Mouse (Mus musculus) limb, embryonic 15.5 days (tissue): Measurements from ENCODE around the gene Usp2. TPM values are rescaled to one million over a fixed set of nuclear protein-coding genes. Genes with fewer than 3 reads are reported as not detected.

ENCODE experiments used
- ATAC-seq: fragments of 200-750 bp; cut with Nextera tagmentation; 2 replicates; pipeline ENCODE4 v1.8.0; 2017; ENCODE audit warnings: low read depth, moderate TSS enrichment; ENCODE audit not compliant: insufficient number of reproducible peaks, low FRiP score, low TSS enrichment
- H3K27ac ChIP-seq: fragments of 300-500 bp; sonication (generic); 2 replicates; pipeline ENCODE4 v1.5.1; 2015; ENCODE audit warnings: moderate library complexity, mild to moderate bottlenecking, inconsistent platforms
- H3K27me3 ChIP-seq: fragments of 300-500 bp; sonication (generic); 2 replicates; pipeline ENCODE4 v1.6.1; 2015; ENCODE audit warnings: inconsistent platforms
- H3K36me3 ChIP-seq: fragments of 300-500 bp; sonication (generic); 2 replicates; pipeline ENCODE4 v1.6.1; 2015; ENCODE audit warnings: inconsistent platforms
- H3K4me1 ChIP-seq: fragments of 300-500 bp; sonication (generic); 2 replicates; pipeline ENCODE4 v1.6.1; 2015; ENCODE audit warnings: inconsistent platforms
- H3K4me2 ChIP-seq: fragments of 300-500 bp; sonication (generic); 2 replicates; pipeline ENCODE4 v1.6.1; 2015; ENCODE audit warnings: mild to moderate bottlenecking, inconsistent platforms
- H3K4me3 ChIP-seq: fragments of 300-500 bp; sonication (generic); 2 replicates; pipeline ENCODE4 v1.5.1; 2015; ENCODE audit warnings: mild to moderate bottlenecking, inconsistent platforms
- H3K9ac ChIP-seq: fragments of 300-500 bp; sonication (generic); 2 replicates; pipeline ENCODE4 v1.6.1; 2015; ENCODE audit warnings: inconsistent platforms
- H3K9me3 ChIP-seq: fragments of 300-500 bp; sonication (generic); 2 replicates; pipeline ENCODE4 v1.6.1; 2016; ENCODE audit warnings: inconsistent platforms
- whole genome bisulfite sequencing: fragments of 180-500 bp; shearing (Covaris S2); methylation state at CpG from one replicate; pipeline ENCODE4 v1.1.7; 2015; 5-methylcytosine and 5-hydroxymethylcytosine counted together
- polyA plus RNA-seq: library from polyadenylated mRNA; unstranded; fragments of >200 nt; fragmentation: Nextera tagmentation; extraction: Ambion mirVana; gene quantifications from 2 replicates; pipeline ENCODE4 v1.2.1, GENCODE M21; 2015

Usp2 gene
- polyA plus RNA-seq, 1 experiment from 2014 or later, result 22.5 TPM

GRCm38 (mm10) chr9:44041511-44042395 is 25.1 kb upstream of the Usp2 start:
- no peak for ATAC-seq
- Histone ChIP-seq H3K27ac (no peak overlapping the region), H3K4me3 (no peak overlapping the region), H3K27me3 (peaks cover 43% of the 10 kb centered on the region), H3K36me3 (no peaks in the 10 kb centered on the region), H3K9ac (no peak overlapping the region), H3K4me1 (peaks cover 19% of the 10 kb centered on the region), H3K4me2 (no peak overlapping the region), H3K9me3 (no peaks in the 10 kb centered on the region)
- 77% methylated on average over 7 of the region's 7 CpGs for WGBS

GRCm38 (mm10) chr9:44042396-44042680 is 24.5 kb upstream of the Usp2 start:
- Histone ChIP-seq H3K4me1 (peaks cover 25% of the 10 kb centered on the region), H3K4me2 (no peak overlapping the region), H3K27me3 (peaks cover 46% of the 10 kb centered on the region), H3K9me3 (no peaks in the 10 kb centered on the region), H3K4me3 (no peak overlapping the region), H3K36me3 (no peaks in the 10 kb centered on the region), H3K9ac (no peak overlapping the region), H3K27ac (no peak overlapping the region)
- WGBS, result 83% methylated on average over 1 of the region's 1 CpGs
- no peak for ATAC-seq

- H3K27me3 ChIP-seq, result peaks cover 46% of the 10 kb centered on the region
- no peak; the same call in 1 of the 2 replicates for ATAC-seq
Measured at GRCm38 (mm10) chr9:44042836-44043707, 23.7 kb upstream of the Usp2 start, which contains the start of gene Thy1. Gene Thy1 (plus strand): TSS chr9:44043384.

GRCm38 (mm10) chr9:44043708-44044425 is 23.0 kb upstream of the Usp2 start:
- Histone ChIP-seq H3K9me3 (no peaks in the 10 kb centered on the region), H3K4me3 (peak overlapping the region; percentile 46), H3K36me3 (no peaks in the 10 kb centered on the region), H3K4me2 (peak overlapping the region; percentile 61), H3K4me1 (peaks cover 26% of the 10 kb centered on the region), H3K27ac (no peak overlapping the region), H3K9ac (0 out of 2 replicates have a peak overlapping the region, but pooled peaks have one; percentile 26), H3K27me3 (peaks cover 46% of the 10 kb centered on the region)
- WGBS, result 5% methylated on average over 22 of the region's 23 CpGs
- no peak for ATAC-seq

More at GRCm38 (mm10) chr9:44042836-44043707, 23.7 kb upstream of the Usp2 start, which contains the start of gene Thy1:
- H3K9me3 ChIP-seq, result no peaks in the 10 kb centered on the region
- WGBS, result under 1% methylated on average over 30 of the region's 30 CpGs
- H3K36me3 ChIP-seq, result no peaks in the 10 kb centered on the region
- H3K4me1 ChIP-seq, result peaks cover 26% of the 10 kb centered on the region
- 0 out of 2 replicates have a peak within 1 kb of the TSS, but pooled peaks have one; percentile 26 for H3K9ac ChIP-seq
- H3K4me3 ChIP-seq, result peak within 1 kb of the TSS; percentile 46
- no peak within 1 kb of the TSS for H3K27ac ChIP-seq
- peak within 1 kb of the TSS; percentile 61 for H3K4me2 ChIP-seq

GRCm38 (mm10) chr9:44044426-44045157 is 22.2 kb upstream of the Usp2 start:
- Histone ChIP-seq H3K27ac (no peak overlapping the region), H3K27me3 (peaks cover 46% of the 10 kb centered on the region), H3K4me3 (peak overlapping the region; percentile 46), H3K4me2 (peak overlapping the region; percentile 61), H3K4me1 (peaks cover 26% of the 10 kb centered on the region), H3K9ac (no peak overlapping the region; the same call in 1 of the 2 replicates), H3K36me3 (no peaks in the 10 kb centered on the region), H3K9me3 (no peaks in the 10 kb centered on the region)
- 43% methylated on average over 14 of the region's 14 CpGs for WGBS
- ATAC-seq, result no peak

GRCm38 (mm10) chr9:44045158-44045883 is 21.5 kb upstream of the Usp2 start:
- Histone ChIP-seq H3K4me1 (peaks cover 26% of the 10 kb centered on the region), H3K9ac (no peak overlapping the region), H3K27ac (no peak overlapping the region), H3K4me2 (no peak overlapping the region), H3K4me3 (no peak overlapping the region), H3K36me3 (no peaks in the 10 kb centered on the region), H3K27me3 (peaks cover 46% of the 10 kb centered on the region), H3K9me3 (no peaks in the 10 kb centered on the region)
- no peak for ATAC-seq
- 64% methylated on average over 3 of the region's 3 CpGs for WGBS

- Histone ChIP-seq H3K27me3 (peaks cover 46% of the 10 kb centered on the region), H3K36me3 (no peaks in the 10 kb centered on the region), H3K4me2 (no peak overlapping the region), H3K9ac (no peak overlapping the region), H3K9me3 (no peaks in the 10 kb centered on the region), H3K27ac (no peak overlapping the region), H3K4me1 (peaks cover 26% of the 10 kb centered on the region), H3K4me3 (no peak overlapping the region)
- WGBS, result 85% methylated on average over 5 of the region's 5 CpGs
- ATAC-seq, result no peak
Measured at GRCm38 (mm10) chr9:44045884-44046272, 20.9 kb upstream of the Usp2 start.

GRCm38 (mm10) chr9:44046426-44046825 is 20.4 kb upstream of the Usp2 start:
- Histone ChIP-seq H3K4me3 (no peak overlapping the region), H3K9me3 (no peaks in the 10 kb centered on the region), H3K9ac (no peak overlapping the region), H3K36me3 (no peaks in the 10 kb centered on the region), H3K4me2 (no peak overlapping the region), H3K27ac (no peak overlapping the region), H3K4me1 (peaks cover 26% of the 10 kb centered on the region), H3K27me3 (peaks cover 45% of the 10 kb centered on the region)
- ATAC-seq, result no peak
- 82% methylated on average over 12 of the region's 12 CpGs for WGBS

GRCm38 (mm10) chr9:44047071-44047470 is 19.8 kb upstream of the Usp2 start:
- H3K9ac ChIP-seq, result no peak overlapping the region
- ATAC-seq, result no peak
- 54% methylated on average over 6 of the region's 6 CpGs for WGBS
- H3K36me3 ChIP-seq, result no peaks in the 10 kb centered on the region
- peaks cover 40% of the 10 kb centered on the region for H3K27me3 ChIP-seq
- H3K9me3 ChIP-seq, result no peaks in the 10 kb centered on the region
- no peak overlapping the region for H3K27ac ChIP-seq
- no peak overlapping the region for H3K4me2 ChIP-seq
- H3K4me1 ChIP-seq, result peaks cover 26% of the 10 kb centered on the region
- no peak overlapping the region for H3K4me3 ChIP-seq

GRCm38 (mm10) chr9:44047571-44048490 is 19.0 kb upstream of the Usp2 start:
- no peak overlapping the region for H3K4me2 ChIP-seq
- no peaks in the 10 kb centered on the region for H3K9me3 ChIP-seq
- H3K4me3 ChIP-seq, result no peak overlapping the region
- H3K4me1 ChIP-seq, result peaks cover 24% of the 10 kb centered on the region
- H3K27ac ChIP-seq, result 0 out of 2 replicates have a peak overlapping the region, but pooled peaks have one; percentile 4
- no peak overlapping the region for H3K9ac ChIP-seq
- no peak for ATAC-seq
- 72% methylated on average over 14 of the region's 14 CpGs for WGBS
- H3K27me3 ChIP-seq, result peaks cover 35% of the 10 kb centered on the region
- no peaks in the 10 kb centered on the region for H3K36me3 ChIP-seq
